Mouse (Mus musculus): Measurements from ENCODE around the gene Zgpat. TPM values are rescaled to one million over a fixed set of nuclear protein-coding genes. Genes with fewer than 3 reads are reported as not detected.

The Zgpat gene
- polyA plus RNA-seq, 1 experiment, result 21.7 TPM

DNA sequence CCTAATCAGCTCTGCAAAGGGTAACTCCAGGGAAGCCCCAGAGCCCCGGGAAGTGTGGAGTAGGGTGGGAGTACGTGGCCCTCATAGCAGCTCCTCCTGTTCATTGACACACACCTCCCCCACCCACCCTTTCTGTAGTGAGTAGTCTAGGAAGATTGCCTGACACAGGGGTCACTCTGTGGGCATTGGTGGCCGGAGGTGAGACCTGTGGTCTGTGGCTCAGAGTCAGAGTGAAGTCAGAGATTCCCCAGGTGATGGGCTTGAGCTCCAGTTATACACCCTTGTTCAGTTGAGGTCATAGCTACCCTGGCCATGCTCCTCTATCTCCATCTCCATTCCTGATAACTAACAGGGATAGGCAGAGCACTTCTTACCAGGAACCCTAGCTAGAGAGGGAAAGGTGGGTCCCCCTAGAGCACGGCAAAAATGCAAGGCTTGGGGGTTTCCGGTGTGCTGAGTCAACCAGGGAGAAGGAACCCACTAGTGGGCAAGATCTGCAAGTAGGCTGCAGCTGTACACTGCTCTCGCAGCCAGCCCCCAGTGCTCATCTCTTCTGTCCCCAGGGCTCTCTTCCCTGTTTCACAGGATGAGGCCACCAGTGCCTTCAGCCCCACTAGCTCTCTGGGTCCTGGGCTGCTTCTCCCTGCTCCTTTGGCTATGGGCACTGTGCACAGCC lies 17.0 kb downstream of the Zgpat start:
- H3K36me3 ChIP-seq (ENCODE audit: control insufficient read depth, insufficient read depth), result peaks cover 9% of the 10 kb centered on the region
- H3K79me2 ChIP-seq (ENCODE audit: control insufficient read depth, insufficient read depth), result peaks cover 7% of the 10 kb centered on the region
- no peak overlapping the region for H3K4me2 ChIP-seq (ENCODE audit: low read depth)
- no peak overlapping the region for H3ac ChIP-seq (ENCODE audit: control insufficient read depth, insufficient read length)
- no peaks in the 10 kb centered on the region for H3K27me3 ChIP-seq (ENCODE audit: control insufficient read depth, insufficient read depth, insufficient read length)
- TF ChIP-seq SRF (IDR thresholded peaks at IDR 0.05; ENCODE audit: control insufficient read depth, insufficient read length, low read depth), result no peak
- TF ChIP-seq TCF3 (IDR thresholded peaks at IDR 0.05; ENCODE audit: insufficient read length, low read depth), result no peak
- TF ChIP-seq MAX (IDR thresholded peaks at IDR 0.05; ENCODE audit: low read depth), result no peak
- TF ChIP-seq POLR2AphosphoS2 (IDR thresholded peaks at IDR 0.05; ENCODE audit: insufficient read length, low read depth), result no peak
- TF ChIP-seq USF1 (IDR thresholded peaks at IDR 0.05; ENCODE audit: low read depth), result no peak
- TF ChIP-seq POLR2A (IDR thresholded peaks at IDR 0.05; ENCODE audit: insufficient read length, low read depth), result no peak
- TF ChIP-seq TCF12 (IDR thresholded peaks at IDR 0.05; ENCODE audit: insufficient read depth, poor library complexity, severe bottlenecking), result no peak
- TF ChIP-seq E2F4 (IDR thresholded peaks at IDR 0.05; ENCODE audit: insufficient read depth), result no peak
- H3K4me3 ChIP-seq, result no peak overlapping the region

DNA sequence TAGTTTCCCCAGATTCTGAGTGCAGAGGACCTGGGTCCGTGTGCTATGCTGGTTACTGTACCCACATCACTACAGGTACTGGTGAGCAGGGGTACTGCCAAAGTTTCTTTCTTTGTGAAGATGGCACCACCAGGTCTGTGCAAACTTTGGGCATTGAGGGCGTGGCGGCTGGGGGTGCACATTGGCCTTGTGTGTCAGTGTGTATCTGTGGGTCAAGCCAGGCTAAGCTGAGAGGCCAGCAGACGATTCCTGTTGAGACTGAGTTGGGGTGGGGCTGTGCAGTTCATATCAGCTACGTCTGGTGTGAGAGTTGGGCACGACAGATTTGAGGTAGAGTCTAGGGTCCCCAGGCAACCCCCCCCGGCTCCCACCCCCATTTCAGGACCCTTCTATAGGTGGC lies 19.7 kb downstream of the Zgpat start:
- Histone ChIP-seq H3K4me3 (no peak overlapping the region), H3K79me2 (ENCODE audit: control insufficient read depth, insufficient read depth) (no peaks in the 10 kb centered on the region), H3K4me2 (ENCODE audit: low read depth) (no peak overlapping the region), H3K27me3 (ENCODE audit: control insufficient read depth, insufficient read depth, insufficient read length) (no peaks in the 10 kb centered on the region), H3ac (ENCODE audit: control insufficient read depth, insufficient read length) (no peak overlapping the region), H3K36me3 (ENCODE audit: control insufficient read depth, insufficient read depth) (peaks cover 9% of the 10 kb centered on the region)
- TF ChIP-seq REST (IDR thresholded peaks at IDR 0.05; ENCODE audit: insufficient read depth, insufficient read length), result no peak
- TF ChIP-seq USF1 (IDR thresholded peaks at IDR 0.05; ENCODE audit: low read depth), result no peak
- no peak for TF ChIP-seq CEBPB (IDR thresholded peaks at IDR 0.05; ENCODE audit: insufficient read depth, poor library complexity, severe bottlenecking)
- no peak for TF ChIP-seq MAX (IDR thresholded peaks at IDR 0.05; ENCODE audit: low read depth)
- no peak for TF ChIP-seq SRF (IDR thresholded peaks at IDR 0.05; ENCODE audit: control insufficient read depth, insufficient read length, low read depth)
- no peak for TF ChIP-seq MYOG (IDR thresholded peaks at IDR 0.05; ENCODE audit: control insufficient read depth in 1 of 3, insufficient read depth in 1 of 3, insufficient read length in 2 of 3, low read depth in 2 of 3)
- TF ChIP-seq TCF3 (IDR thresholded peaks at IDR 0.05; ENCODE audit: insufficient read length, low read depth), result no peak
- no peak for TF ChIP-seq POLR2AphosphoS2 (IDR thresholded peaks at IDR 0.05; ENCODE audit: insufficient read length, low read depth)
- no peak for TF ChIP-seq POLR2A (IDR thresholded peaks at IDR 0.05; ENCODE audit: insufficient read length, low read depth)
- TF ChIP-seq E2F4 (IDR thresholded peaks at IDR 0.05; ENCODE audit: insufficient read depth), result no peak
- no peak for TF ChIP-seq MYOD1 (IDR thresholded peaks at IDR 0.05; ENCODE audit: control insufficient read depth in 1 of 3, insufficient read length in 2 of 3, low read depth in 2 of 3)
- TF ChIP-seq TCF12 (IDR thresholded peaks at IDR 0.05; ENCODE audit: insufficient read depth, poor library complexity, severe bottlenecking), result no peak

DNA sequence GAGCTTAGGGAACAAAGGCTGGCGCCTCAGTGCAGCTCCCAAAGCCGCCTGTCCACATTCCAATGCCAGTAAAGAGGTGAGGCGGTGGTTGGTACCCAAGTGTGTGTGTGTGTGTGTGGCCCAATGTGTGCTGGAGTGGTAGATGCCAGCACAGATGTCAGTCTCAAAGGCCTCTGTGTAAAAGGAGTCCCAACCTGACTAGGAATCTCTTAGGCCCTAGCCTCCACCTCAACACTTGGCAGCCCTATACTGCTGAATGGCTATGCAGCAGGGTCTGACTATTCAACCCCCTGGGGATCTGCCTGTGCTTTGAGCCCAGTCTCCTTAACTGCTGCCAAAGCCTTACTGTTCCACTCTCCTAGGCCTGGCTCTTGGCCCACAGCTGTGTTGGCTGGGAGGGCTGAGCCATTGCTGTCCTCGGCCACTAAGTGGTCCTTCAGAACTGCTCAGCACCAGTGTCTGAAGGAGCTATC lies 20.2 kb downstream of the Zgpat start:
- H3K27me3 ChIP-seq (ENCODE audit: control insufficient read depth, insufficient read depth, insufficient read length), result no peaks in the 10 kb centered on the region
- H3K36me3 ChIP-seq (ENCODE audit: control insufficient read depth, insufficient read depth), result peaks cover 9% of the 10 kb centered on the region
- TF ChIP-seq USF1 (IDR thresholded peaks at IDR 0.05; ENCODE audit: low read depth), result no peak
- no peak for TF ChIP-seq POLR2AphosphoS2 (IDR thresholded peaks at IDR 0.05; ENCODE audit: insufficient read length, low read depth)
- TF ChIP-seq REST (IDR thresholded peaks at IDR 0.05; ENCODE audit: insufficient read depth, insufficient read length), result no peak
- no peak for TF ChIP-seq MYOG (IDR thresholded peaks at IDR 0.05; ENCODE audit: control insufficient read depth in 1 of 3, insufficient read depth in 1 of 3, insufficient read length in 2 of 3, low read depth in 2 of 3)
- TF ChIP-seq POLR2A (IDR thresholded peaks at IDR 0.05; ENCODE audit: insufficient read length, low read depth), result no peak
- TF ChIP-seq TCF12 (IDR thresholded peaks at IDR 0.05; ENCODE audit: insufficient read depth, poor library complexity, severe bottlenecking), result no peak
- TF ChIP-seq SRF (IDR thresholded peaks at IDR 0.05; ENCODE audit: control insufficient read depth, insufficient read length, low read depth), result no peak
- TF ChIP-seq E2F4 (IDR thresholded peaks at IDR 0.05; ENCODE audit: insufficient read depth), result no peak
- TF ChIP-seq MYOD1 (IDR thresholded peaks at IDR 0.05; ENCODE audit: control insufficient read depth in 1 of 3, insufficient read length in 2 of 3, low read depth in 2 of 3), result no peak
- no peak overlapping the region for H3ac ChIP-seq (ENCODE audit: control insufficient read depth, insufficient read length)
- H3K4me2 ChIP-seq (ENCODE audit: low read depth), result no peak overlapping the region
- H3K4me3 ChIP-seq, result no peak overlapping the region
- H3K79me2 ChIP-seq (ENCODE audit: control insufficient read depth, insufficient read depth), result no peaks in the 10 kb centered on the region

DNA sequence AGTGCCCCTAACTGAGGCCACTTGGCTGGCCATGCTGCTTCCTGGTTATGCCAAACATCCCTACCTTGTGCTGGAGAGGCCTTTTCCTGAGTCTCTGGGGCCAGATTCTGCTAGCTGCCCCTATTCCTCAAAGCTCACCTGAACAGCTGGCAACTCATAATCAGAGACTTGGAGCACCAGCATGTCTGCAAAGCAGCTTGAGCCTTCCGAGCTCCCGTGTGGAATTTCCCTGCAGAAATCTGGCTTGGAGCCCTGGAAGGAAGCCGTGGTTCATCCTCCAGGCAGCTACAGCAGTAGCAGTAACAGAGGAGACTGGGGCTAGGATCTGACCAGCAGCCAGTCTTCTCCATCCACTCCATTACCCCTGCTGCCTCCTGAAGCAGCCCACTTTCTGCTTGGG lies 21.2 kb downstream of the Zgpat start:
- Histone ChIP-seq H3ac (ENCODE audit: control insufficient read depth, insufficient read length) (no peak overlapping the region), H3K36me3 (ENCODE audit: control insufficient read depth, insufficient read depth) (peaks cover 9% of the 10 kb centered on the region), H3K79me2 (ENCODE audit: control insufficient read depth, insufficient read depth) (no peaks in the 10 kb centered on the region), H3K4me3 (no peak overlapping the region), H3K4me2 (ENCODE audit: low read depth) (no peak overlapping the region), H3K27me3 (ENCODE audit: control insufficient read depth, insufficient read depth, insufficient read length) (no peaks in the 10 kb centered on the region)
- TF ChIP-seq CEBPB (IDR thresholded peaks at IDR 0.05; ENCODE audit: insufficient read depth, poor library complexity, severe bottlenecking) (no peak), POLR2AphosphoS2 (IDR thresholded peaks at IDR 0.05; ENCODE audit: insufficient read length, low read depth) (no peak), MAX (IDR thresholded peaks at IDR 0.05; ENCODE audit: low read depth) (no peak), SRF (IDR thresholded peaks at IDR 0.05; ENCODE audit: control insufficient read depth, insufficient read length, low read depth) (no peak), USF1 (IDR thresholded peaks at IDR 0.05; ENCODE audit: low read depth) (no peak), POLR2A (IDR thresholded peaks at IDR 0.05; ENCODE audit: insufficient read length, low read depth) (no peak), REST (IDR thresholded peaks at IDR 0.05; ENCODE audit: insufficient read depth, insufficient read length) (no peak), TCF12 (IDR thresholded peaks at IDR 0.05; ENCODE audit: insufficient read depth, poor library complexity, severe bottlenecking) (no peak), TCF3 (IDR thresholded peaks at IDR 0.05; ENCODE audit: insufficient read length, low read depth) (no peak), E2F4 (IDR thresholded peaks at IDR 0.05; ENCODE audit: insufficient read depth) (no peak), MYOG (IDR thresholded peaks at IDR 0.05; ENCODE audit: control insufficient read depth in 1 of 3, insufficient read depth in 1 of 3, insufficient read length in 2 of 3, low read depth in 2 of 3) (no peak), MYOD1 (IDR thresholded peaks at IDR 0.05; ENCODE audit: control insufficient read depth in 1 of 3, insufficient read length in 2 of 3, low read depth in 2 of 3) (no peak)

All from myocyte (in vitro differentiated cells).